ENCODE assay signal across 8 mouse cellular contexts in the genomic region with DNA sequence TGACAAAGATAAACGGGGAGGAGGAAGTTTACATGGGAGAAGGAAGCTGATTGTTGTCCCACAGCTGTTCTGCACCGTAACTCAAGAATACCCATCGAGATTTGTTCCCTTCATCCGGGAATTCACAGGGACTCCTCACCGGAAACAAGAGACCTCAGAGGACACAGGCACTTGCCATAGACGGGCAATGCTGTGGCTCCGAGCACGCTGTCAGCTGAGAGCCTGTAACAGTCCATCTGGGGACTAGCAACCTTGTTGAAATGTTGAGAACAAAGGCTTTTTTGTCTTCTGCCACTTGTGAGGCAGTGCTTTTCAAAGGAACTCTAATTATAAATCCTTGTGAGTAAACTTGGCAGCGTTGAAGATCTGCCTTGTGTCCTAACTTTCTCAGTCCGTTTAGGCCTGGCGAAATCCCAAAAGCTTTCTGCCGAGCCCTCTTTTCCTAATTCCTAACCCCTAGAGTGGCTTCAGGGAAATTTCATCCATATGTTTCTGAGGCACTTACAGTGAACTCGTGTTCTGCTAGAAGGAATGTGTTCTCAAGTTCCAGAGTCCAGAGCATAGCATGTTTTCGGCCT. TPM values are rescaled to one million over a fixed set of nuclear protein-coding genes. Genes with fewer than 3 reads are reported as not detected.
DNase-seq lines count a peak whose midpoint lies in the region; ATAC-seq and TF ChIP-seq lines count a peak whose summit lies in the region.

No protein-coding gene starts in this region.

- peaks cover 9% of the 10 kb centered on the region; the same call in 1 of the 2 replicates for H3K4me1 ChIP-seq in embryonic fibroblast, embryonic 13.5 days (ENCODE audit: control insufficient read depth, insufficient read depth, low read length)
- peaks cover 11% of the 10 kb centered on the region; the same call in 1 of the 2 replicates for H3K4me1 ChIP-seq in stomach, embryonic 14.5 days (ENCODE audit: control insufficient read depth, insufficient read depth, low read length)

- WGBS in stomach, embryonic 14.5 days = 20% methylated on average over 14 of the region's 14 CpGs

- TF ChIP-seq CTCF in embryonic fibroblast, embryonic 13.5 days (IDR thresholded peaks at IDR 0.05; ENCODE audit: borderline replicate concordance, insufficient read depth, low read length) = no peak

- H3K4me2 ChIP-seq in stomach, embryonic 14.5 days (replicated peaks; ENCODE audit: low read depth, low read length) = peak overlapping the region; percentile 28

- H3K27ac ChIP-seq in embryonic fibroblast, embryonic 13.5 days (ENCODE audit: insufficient read depth, low read length) = peak overlapping the region; percentile 35
- H3K27ac ChIP-seq in stomach, embryonic 14.5 days (ENCODE audit: low read length) = peak overlapping the region; percentile 23

- H3K36me3 ChIP-seq in stomach, embryonic 14.5 days (ENCODE audit: control insufficient read depth, insufficient read depth, low read length) = no peaks in the 10 kb centered on the region

- DNase-seq in right cerebral cortex, adult 18-20 months = peak; percentile 32
- no peak for DNase-seq in right cerebral cortex, postnatal 25 days
- peak; percentile 38 to 48 for DNase-seq in heart, postnatal 36 days
- DNase-seq in kidney, postnatal 36 days = peak; percentile 24 to 40
- DNase-seq in lung, postnatal 10 days = peak; percentile 76
- DNase-seq in cerebellum, adult 11-12 months = no peak

- no peaks in the 10 kb centered on the region for H3K27me3 ChIP-seq in stomach, embryonic 14.5 days (ENCODE audit: control insufficient read depth, insufficient read depth, low read length)

- intact Hi-C loops in heart, postnatal 36 days (cut with DNase I) = loop anchor here (1.0 to 2.0 kb wide), 2 partner anchors 28 to 36 kb away; a partner anchor contains a TSS

- no peaks in the 10 kb centered on the region for H3K9me3 ChIP-seq in stomach, embryonic 14.5 days (ENCODE audit: control insufficient read depth, low read depth, low read length)

- H3K4me3 ChIP-seq in embryonic fibroblast, embryonic 13.5 days (ENCODE audit: insufficient read depth, low read length) = no peak overlapping the region
- H3K4me3 ChIP-seq in stomach, embryonic 14.5 days (ENCODE audit: low read depth, low read length) = no peak overlapping the region

- ATAC-seq in stomach, embryonic 14.5 days (ENCODE audit: insufficient number of reproducible peaks, insufficient read depth, low FRiP score, low read depth) = peak; percentile 57; the same call in 1 of the 2 replicates

- H3K9ac ChIP-seq in stomach, embryonic 14.5 days (replicated peaks; ENCODE audit: low read depth, low read length) = no peak overlapping the region

- TF ChIP-seq POLR2A in embryonic fibroblast, embryonic 13.5 days (IDR thresholded peaks at IDR 0.05; ENCODE audit: low read depth, low read length) = no peak

RNA-seq across cellular contexts. Expression of a gene that starts 18.3 kb away (rescaled TPM):
- polyA plus RNA-seq in embryonic fibroblast, embryonic 13.5 days (2011; ENCODE audit: insufficient read length, low read depth, missing spikeins) = not detected in 2 replicates
- total RNA-seq in heart, postnatal 36 days (2021) = under 1 TPM in 1 of 2 experiments, not detected in 1; 0.39 TPM
- polyA plus RNA-seq in stomach, embryonic 14.5 days (2014; fragmentation: Nextera tagmentation; extraction: Ambion mirVana) = 0.13 TPM in 1 of 2 replicates, not detected in the other

RNA-seq across cellular contexts. Expression of a gene that starts 36.5 kb away (rescaled TPM):
- polyA plus RNA-seq in embryonic fibroblast, embryonic 13.5 days (2011; ENCODE audit: insufficient read length, low read depth, missing spikeins) = 19.5 and 21.0 TPM in 2 replicates
- 10 to 100 TPM; 18.3 to 20.5 TPM for total RNA-seq in heart, postnatal 36 days (2021)
- 17.6 and 21.5 TPM in 2 replicates for polyA plus RNA-seq in stomach, embryonic 14.5 days (2014; fragmentation: Nextera tagmentation; extraction: Ambion mirVana)

Comparison
In these comparisons a context has a peak if more than half of its experiments do, and no peak if none do; other contexts are left out.
1. DNase-seq: peak in right cerebral cortex, adult 18-20 months (single experiment), heart, postnatal 36 days (2 of 2), kidney, postnatal 36 days (2 of 2) and lung, postnatal 10 days (single experiment); none in right cerebral cortex, postnatal 25 days (single experiment) and cerebellum, adult 11-12 months (single experiment).